Mouse (Mus musculus) bone marrow, adult 2 months (tissue): ENCODE measurements around the gene Fbln5.

Experiments
- CTCF ChIP-seq: fragments of 200-500 bp; IDR thresholded peaks from 2 replicates; pipeline ENCODE4 v1.5.1; 2011; ENCODE audit warnings: low read length, control low read depth; ENCODE audit not compliant: control insufficient read depth, insufficient read depth
- POLR2A ChIP-seq: fragments of 200-500 bp; IDR thresholded peaks from 2 replicates; pipeline ENCODE4 v1.6.1; 2011; ENCODE audit warnings: low read depth, mild to moderate bottlenecking, control low read depth, low read length, borderline replicate concordance; ENCODE audit not compliant: control insufficient read depth

GRCm38 (mm10) chr12:101801051-101801450 lies 17.8 kb downstream of the Fbln5 start:
- no peak for TF ChIP-seq CTCF
- TF ChIP-seq POLR2A: no peak
